Mouse (Mus musculus) testis, adult 2 months (tissue): ENCODE results near the gene Ifnab.

Experiments used
- CTCF ChIP-seq: fragments of 200-500 bp; IDR thresholded peaks from 2 replicates; pipeline ENCODE4 v1.5.1; 2012; ENCODE audit warnings: low read depth, mild to moderate bottlenecking, inconsistent platforms, low read length, moderate library complexity; ENCODE audit not compliant: control insufficient read depth, insufficient read depth, insufficient replicate concordance
- POLR2A ChIP-seq: fragments of 200-500 bp; IDR thresholded peaks from 2 replicates; pipeline ENCODE4 v1.6.1; 2012; ENCODE audit warnings: low read depth, mild to moderate bottlenecking, inconsistent platforms, low read length, moderate library complexity; ENCODE audit not compliant: control insufficient read depth

DNA sequence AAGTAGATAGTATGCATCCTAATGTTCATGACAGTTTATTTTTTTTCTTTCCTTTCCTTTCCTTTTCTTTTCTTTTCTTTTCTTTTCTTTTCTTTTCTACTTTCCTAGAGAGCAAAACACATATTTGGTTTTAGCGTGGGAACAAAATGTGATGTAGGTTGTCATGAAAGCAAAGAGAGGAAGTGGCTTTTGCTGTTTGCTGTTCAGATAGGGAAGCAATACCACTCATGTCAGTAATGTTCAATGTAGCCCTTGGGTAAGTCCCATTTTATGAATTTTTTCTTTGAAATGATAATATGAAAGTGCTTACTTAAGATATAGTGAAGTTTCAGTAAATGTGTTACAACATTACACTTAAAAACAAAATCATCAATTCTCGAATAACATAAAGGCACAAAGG, 2.2 kb upstream of the Ifnab start:
- TF ChIP-seq POLR2A (no peak), CTCF (no peak)
